Mouse (Mus musculus): Measurements from ENCODE around the gene Peli2. TPM values are rescaled to one million over a fixed set of nuclear protein-coding genes. Genes with fewer than 3 reads are reported as not detected.

Gene Peli2
- total and polyA plus RNA-seq, 3 experiments = 10.1 to 20.3 (median 17.2) TPM

DNA sequence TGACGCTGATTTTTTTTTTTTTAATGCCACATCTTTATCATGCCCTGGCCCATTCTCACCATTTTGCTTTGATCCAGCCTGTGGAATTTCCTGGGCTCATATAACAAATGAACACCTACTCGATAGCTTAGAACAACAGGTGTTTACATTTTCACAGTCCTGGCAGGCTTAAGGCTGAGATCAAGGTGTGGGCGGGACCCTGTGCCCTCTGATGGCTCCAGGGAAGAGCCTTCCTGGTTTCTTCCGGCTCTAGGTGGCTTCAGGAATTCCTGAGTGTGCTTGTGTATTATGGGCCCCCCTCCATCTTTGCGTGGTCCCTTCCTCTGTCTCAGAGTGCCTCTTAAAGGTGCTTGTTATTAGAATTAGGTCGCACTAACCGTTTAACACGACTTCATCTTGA lies 44.3 kb downstream of the Peli2 start:
- no peak overlapping the region for H3K4me3 ChIP-seq
- no peak overlapping the region for H3K27ac ChIP-seq
- no peak for DNase-seq
- intact Hi-C loops (cut with DNase I) = no loop called here
- H3K9ac ChIP-seq (ENCODE audit: low read depth, low read length) = no peak overlapping the region
- H3K27me3 ChIP-seq (ENCODE audit: control insufficient read depth, insufficient read depth, low read length) = no peaks in the 10 kb centered on the region
- H3K4me1 ChIP-seq (ENCODE audit: control insufficient read depth, insufficient read depth, low read length) = peaks cover 2% of the 10 kb centered on the region
- H3K79me2 ChIP-seq (replicated peaks; ENCODE audit: control insufficient read depth, insufficient read depth, low read length) = peaks cover 4% of the 10 kb centered on the region; the same call in 1 of the 2 replicates
- 67% methylated on average over 8 of the region's 8 CpGs for WGBS
- H3K36me3 ChIP-seq (ENCODE audit: control insufficient read depth, insufficient read depth, low read length) = no peaks in the 10 kb centered on the region
- TF ChIP-seq EP300 (IDR thresholded peaks at IDR 0.05; ENCODE audit: insufficient read depth, low read depth, low read length) (no peak), POLR2A (IDR thresholded peaks at IDR 0.05; ENCODE audit: insufficient read depth, low read depth, low read length) (no peak), CTCF (IDR thresholded peaks at IDR 0.05) (no peak)

DNA sequence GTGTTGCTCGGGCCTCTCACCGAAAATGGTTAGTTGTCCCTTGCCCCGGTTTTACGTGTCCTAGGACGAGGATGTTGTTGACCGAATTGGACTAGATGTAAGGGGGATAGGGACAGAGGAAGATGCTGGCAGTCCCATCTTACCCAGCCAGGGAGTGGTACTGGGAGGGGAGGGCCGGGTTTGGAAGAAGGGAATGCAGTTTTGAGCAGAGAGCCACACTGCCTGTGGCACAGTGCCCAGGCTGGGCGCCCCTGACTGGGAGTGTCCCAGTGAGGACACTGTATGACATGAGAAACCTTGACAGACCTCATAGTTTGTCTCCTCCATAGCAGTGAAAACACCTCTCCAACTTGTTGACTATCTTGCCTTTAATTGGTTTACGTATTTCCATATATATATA lies 45.8 kb downstream of the Peli2 start:
- no peaks in the 10 kb centered on the region for H3K27me3 ChIP-seq (ENCODE audit: control insufficient read depth, insufficient read depth, low read length)
- no peak overlapping the region for H3K4me3 ChIP-seq
- no peak overlapping the region for H3K9ac ChIP-seq (ENCODE audit: low read depth, low read length)
- H3K27ac ChIP-seq = no peak overlapping the region
- WGBS = 83% methylated on average over 9 of the region's 9 CpGs
- H3K36me3 ChIP-seq (ENCODE audit: control insufficient read depth, insufficient read depth, low read length) = no peaks in the 10 kb centered on the region
- no peak for DNase-seq
- H3K4me1 ChIP-seq (ENCODE audit: control insufficient read depth, insufficient read depth, low read length) = peaks cover 2% of the 10 kb centered on the region
- H3K79me2 ChIP-seq (replicated peaks; ENCODE audit: control insufficient read depth, insufficient read depth, low read length) = peaks cover 4% of the 10 kb centered on the region; the same call in 1 of the 2 replicates
- TF ChIP-seq CTCF (IDR thresholded peaks at IDR 0.05) (no peak), POLR2A (IDR thresholded peaks at IDR 0.05; ENCODE audit: insufficient read depth, low read depth, low read length) (no peak), EP300 (IDR thresholded peaks at IDR 0.05; ENCODE audit: insufficient read depth, low read depth, low read length) (no peak)
- intact Hi-C loops (cut with DNase I) = no loop called here

DNA sequence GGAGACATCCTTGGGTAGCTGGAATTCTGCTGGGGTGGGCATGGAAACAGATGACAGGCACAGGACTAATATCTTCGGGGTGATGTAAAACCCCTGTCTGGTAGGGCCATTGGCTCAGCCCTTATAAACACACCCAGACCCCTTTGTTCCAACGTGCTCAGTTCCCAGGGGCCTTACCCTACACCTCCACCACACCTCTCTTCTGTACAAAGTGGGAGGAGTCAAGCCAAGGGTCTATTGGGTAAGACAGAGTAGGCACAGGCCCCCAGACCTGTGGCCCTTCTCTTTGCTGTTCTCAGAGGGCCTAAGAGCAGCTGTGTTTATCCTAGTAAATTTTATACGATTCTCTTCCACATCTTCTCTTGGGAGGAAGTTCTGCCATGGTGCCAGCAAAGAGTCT lies 46.4 kb downstream of the Peli2 start:
- Histone ChIP-seq H3K79me2 (replicated peaks; ENCODE audit: control insufficient read depth, insufficient read depth, low read length) (peaks cover 4% of the 10 kb centered on the region; the same call in 1 of the 2 replicates), H3K9ac (ENCODE audit: low read depth, low read length) (no peak overlapping the region), H3K4me3 (no peak overlapping the region), H3K4me1 (ENCODE audit: control insufficient read depth, insufficient read depth, low read length) (peaks cover 2% of the 10 kb centered on the region), H3K27me3 (ENCODE audit: control insufficient read depth, insufficient read depth, low read length) (no peaks in the 10 kb centered on the region), H3K36me3 (ENCODE audit: control insufficient read depth, insufficient read depth, low read length) (no peaks in the 10 kb centered on the region), H3K27ac (no peak overlapping the region)
- WGBS = 60% methylated on average over 3 of the region's 3 CpGs
- no peak for TF ChIP-seq CTCF (IDR thresholded peaks at IDR 0.05)
- TF ChIP-seq EP300 (IDR thresholded peaks at IDR 0.05; ENCODE audit: insufficient read depth, low read depth, low read length) = no peak
- no peak for TF ChIP-seq POLR2A (IDR thresholded peaks at IDR 0.05; ENCODE audit: insufficient read depth, low read depth, low read length)
- DNase-seq = no peak
- intact Hi-C loops (cut with DNase I) = no loop called here

DNA sequence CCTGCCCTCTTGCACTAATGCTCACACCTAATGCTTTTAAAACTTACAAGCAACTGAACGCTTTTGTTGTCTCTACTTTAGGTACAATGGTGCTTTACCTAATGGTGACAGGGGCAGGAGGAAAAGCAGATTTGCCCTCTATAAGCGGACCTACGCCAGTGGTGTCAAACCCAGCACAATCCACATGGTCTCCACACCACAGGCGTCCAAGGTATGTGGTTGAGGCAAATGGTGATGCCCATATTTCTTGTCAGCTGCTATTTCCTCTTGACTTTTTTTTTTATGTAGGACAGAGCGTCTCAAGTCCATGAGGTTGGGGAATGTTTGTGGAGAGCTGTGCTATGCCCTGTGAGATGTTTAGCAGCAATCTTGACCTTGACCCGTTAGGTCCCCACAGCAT lies 47.5 kb downstream of the Peli2 start:
- TF ChIP-seq POLR2A (IDR thresholded peaks at IDR 0.05; ENCODE audit: insufficient read depth, low read depth, low read length) = no peak
- TF ChIP-seq CTCF (IDR thresholded peaks at IDR 0.05) = no peak
- no peak for TF ChIP-seq EP300 (IDR thresholded peaks at IDR 0.05; ENCODE audit: insufficient read depth, low read depth, low read length)

DNA sequence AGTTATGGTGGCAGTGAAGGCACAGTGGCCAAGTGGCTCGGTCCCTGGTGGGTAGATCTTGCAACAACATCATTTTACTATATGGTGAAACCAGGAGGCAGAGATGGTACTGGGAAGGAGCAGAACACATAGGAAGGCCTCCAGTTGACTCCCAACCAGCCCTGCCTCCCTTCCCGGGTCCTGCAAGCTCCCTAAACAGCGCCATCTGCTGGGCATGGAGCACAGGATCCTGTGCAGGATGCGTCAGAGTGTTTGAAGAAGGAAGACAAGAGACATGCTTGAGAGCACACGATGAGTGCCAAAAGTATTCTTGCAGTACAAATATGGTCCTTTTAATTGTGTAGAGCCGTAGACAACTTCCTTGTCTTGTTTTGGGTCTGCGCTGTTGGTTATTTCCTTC lies 49.3 kb downstream of the Peli2 start:
- Histone ChIP-seq H3K27me3 (ENCODE audit: control insufficient read depth, insufficient read depth, low read length) (no peaks in the 10 kb centered on the region), H3K79me2 (replicated peaks; ENCODE audit: control insufficient read depth, insufficient read depth, low read length) (peaks cover 2% of the 10 kb centered on the region; the same call in 1 of the 2 replicates), H3K4me1 (ENCODE audit: control insufficient read depth, insufficient read depth, low read length) (no peaks in the 10 kb centered on the region; the same call in 1 of the 2 replicates), H3K9ac (ENCODE audit: low read depth, low read length) (no peak overlapping the region), H3K36me3 (ENCODE audit: control insufficient read depth, insufficient read depth, low read length) (no peaks in the 10 kb centered on the region), H3K27ac (no peak overlapping the region), H3K4me3 (no peak overlapping the region)
- intact Hi-C loops (cut with DNase I) = loop anchor here (2.0 kb wide), 1 partner anchor 25 kb away; no protein-coding TSS in a partner anchor
- DNase-seq = peak; percentile 48 to 65
- 42% methylated on average over 7 of the region's 7 CpGs for WGBS
- TF ChIP-seq EP300 (IDR thresholded peaks at IDR 0.05; ENCODE audit: insufficient read depth, low read depth, low read length) = no peak
- TF ChIP-seq CTCF (IDR thresholded peaks at IDR 0.05) = peak; percentile 80

More for the DNA sequence above, 47.5 kb downstream of the Peli2 start:
- Histone ChIP-seq H3K79me2 (replicated peaks; ENCODE audit: control insufficient read depth, insufficient read depth, low read length) (peaks cover 2% of the 10 kb centered on the region; the same call in 1 of the 2 replicates), H3K4me3 (no peak overlapping the region), H3K36me3 (ENCODE audit: control insufficient read depth, insufficient read depth, low read length) (no peaks in the 10 kb centered on the region), H3K27ac (no peak overlapping the region), H3K9ac (ENCODE audit: low read depth, low read length) (no peak overlapping the region), H3K27me3 (ENCODE audit: control insufficient read depth, insufficient read depth, low read length) (no peaks in the 10 kb centered on the region), H3K4me1 (ENCODE audit: control insufficient read depth, insufficient read depth, low read length) (no peaks in the 10 kb centered on the region; the same call in none of the 2 replicates)
- intact Hi-C loops (cut with DNase I) = loop anchor here (2.0 kb wide), 1 partner anchor 23 kb away; no protein-coding TSS in a partner anchor
- WGBS = 84% methylated on average over 6 of the region's 6 CpGs
- DNase-seq = no peak

DNA sequence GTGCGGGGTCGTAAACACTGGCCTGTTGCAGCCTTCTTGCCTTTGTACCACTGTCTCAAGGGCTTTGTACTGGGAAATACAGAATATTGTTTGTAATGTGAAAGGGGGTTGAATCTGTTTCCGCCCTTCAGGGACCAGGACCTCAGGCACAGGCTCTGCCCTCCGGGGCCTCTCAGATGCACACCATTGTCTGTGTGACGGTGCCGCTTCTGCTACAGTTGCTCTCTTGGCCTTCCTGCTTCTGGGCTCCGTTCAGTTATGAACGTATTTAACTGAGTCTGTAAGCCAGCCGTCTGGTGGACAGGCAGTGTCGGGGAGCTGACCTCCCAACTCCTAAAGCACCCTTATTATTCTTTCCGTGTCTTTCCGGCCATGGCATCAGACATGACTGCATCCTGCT lies 50.6 kb downstream of the Peli2 start:
- Histone ChIP-seq H3K27me3 (ENCODE audit: control insufficient read depth, insufficient read depth, low read length) (no peaks in the 10 kb centered on the region), H3K79me2 (replicated peaks; ENCODE audit: control insufficient read depth, insufficient read depth, low read length) (peaks cover 2% of the 10 kb centered on the region; the same call in 1 of the 2 replicates), H3K9ac (ENCODE audit: low read depth, low read length) (no peak overlapping the region), H3K4me3 (no peak overlapping the region), H3K4me1 (ENCODE audit: control insufficient read depth, insufficient read depth, low read length) (no peaks in the 10 kb centered on the region; the same call in 1 of the 2 replicates), H3K27ac (no peak overlapping the region), H3K36me3 (ENCODE audit: control insufficient read depth, insufficient read depth, low read length) (no peaks in the 10 kb centered on the region)
- 76% methylated on average over 12 of the region's 12 CpGs for WGBS
- intact Hi-C loops (cut with DNase I) = no loop called here
- TF ChIP-seq CTCF (IDR thresholded peaks at IDR 0.05) = no peak
- TF ChIP-seq EP300 (IDR thresholded peaks at IDR 0.05; ENCODE audit: insufficient read depth, low read depth, low read length) = no peak
- no peak for TF ChIP-seq POLR2A (IDR thresholded peaks at IDR 0.05; ENCODE audit: insufficient read depth, low read depth, low read length)
- DNase-seq = no peak

Data from heart, adult 2 months (tissue).